Mouse (Mus musculus): ENCODE measurements around the gene H2-Q2.
"Not testable (repeated sequence)": the region's sequence is repeated elsewhere in the genome, so short reads cannot be mapped to it uniquely, and the experiment has no call there.

The H2-Q2 gene

DNA sequence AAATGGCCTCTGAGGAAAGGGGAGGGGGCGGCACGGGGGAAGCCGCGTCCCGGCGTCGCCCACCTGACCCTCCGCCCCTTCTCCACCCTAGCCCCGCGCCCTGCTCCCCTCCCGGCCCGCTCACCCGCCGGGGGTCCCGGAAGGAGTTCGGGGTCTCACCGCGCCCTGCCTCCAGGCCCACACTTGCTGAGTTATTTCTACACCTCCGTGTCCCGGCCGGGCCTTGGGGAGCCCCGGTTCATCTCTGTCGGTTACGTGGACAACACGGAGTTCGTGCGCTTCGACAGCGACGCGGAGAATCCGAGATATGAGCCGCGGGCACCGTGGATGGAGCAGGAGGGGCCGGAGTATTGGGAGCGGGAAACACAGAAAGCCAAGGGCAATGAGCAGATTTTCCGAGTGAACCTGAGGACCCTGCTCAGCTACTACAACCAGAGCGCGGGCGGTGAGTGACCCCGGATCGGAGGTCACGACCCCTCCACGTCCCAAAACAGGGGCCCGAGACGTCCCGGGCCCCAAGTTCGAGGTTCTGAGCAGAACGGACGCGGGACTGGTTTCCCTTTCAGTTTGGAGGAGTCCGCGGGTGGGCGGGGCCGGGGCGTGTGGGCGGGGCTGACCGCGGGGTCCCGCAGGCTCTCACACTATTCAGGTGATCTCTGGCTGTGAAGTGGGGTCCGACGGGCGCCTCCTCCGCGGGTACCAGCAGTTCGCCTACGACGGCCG is 37.8 kb downstream of the H2-Q2 start:
- peak; percentile 43 for DNase-seq

DNA sequence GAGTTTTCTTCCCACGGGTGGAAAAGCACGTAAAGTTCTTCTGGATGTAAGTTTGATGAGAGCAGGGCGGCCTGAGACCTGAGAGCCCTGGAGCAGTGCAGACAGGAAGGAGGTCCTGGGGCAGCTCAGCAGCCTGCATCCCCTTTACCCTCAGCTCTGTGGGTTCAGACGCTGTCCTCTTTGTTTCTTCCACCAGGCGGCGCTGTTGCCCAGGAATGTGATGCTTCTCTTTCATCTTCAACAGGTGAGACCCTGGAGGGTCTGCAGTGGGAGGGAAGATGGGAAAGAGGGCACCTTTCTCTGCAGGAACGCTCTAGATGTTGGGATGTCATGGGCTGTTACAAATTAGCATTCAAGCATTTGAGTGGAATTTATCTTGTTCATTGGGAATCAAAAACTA is 47.8 kb downstream of the H2-Q2 start:
- DNase-seq, result peak; percentile 26

DNA sequence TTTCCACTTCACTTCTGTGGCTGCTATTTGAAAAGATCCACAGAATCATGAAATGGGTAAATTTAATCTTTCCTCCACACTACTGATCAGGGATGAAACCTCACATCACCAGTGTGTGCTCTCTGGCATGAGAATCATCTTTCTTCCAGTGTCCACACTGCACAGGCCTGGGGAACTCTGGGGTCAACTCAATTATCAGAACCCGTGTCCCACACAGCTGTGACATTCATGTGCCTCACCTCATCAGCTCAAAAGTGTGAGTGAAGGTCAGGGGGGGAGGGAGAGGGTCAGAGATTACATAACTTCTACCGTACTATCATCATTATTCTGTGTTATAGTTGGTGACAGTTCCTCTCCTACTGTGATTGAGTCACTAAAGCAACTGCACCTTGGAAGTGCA is 50.6 kb downstream of the H2-Q2 start:
- DNase-seq, result not testable (repeated sequence)

DNA sequence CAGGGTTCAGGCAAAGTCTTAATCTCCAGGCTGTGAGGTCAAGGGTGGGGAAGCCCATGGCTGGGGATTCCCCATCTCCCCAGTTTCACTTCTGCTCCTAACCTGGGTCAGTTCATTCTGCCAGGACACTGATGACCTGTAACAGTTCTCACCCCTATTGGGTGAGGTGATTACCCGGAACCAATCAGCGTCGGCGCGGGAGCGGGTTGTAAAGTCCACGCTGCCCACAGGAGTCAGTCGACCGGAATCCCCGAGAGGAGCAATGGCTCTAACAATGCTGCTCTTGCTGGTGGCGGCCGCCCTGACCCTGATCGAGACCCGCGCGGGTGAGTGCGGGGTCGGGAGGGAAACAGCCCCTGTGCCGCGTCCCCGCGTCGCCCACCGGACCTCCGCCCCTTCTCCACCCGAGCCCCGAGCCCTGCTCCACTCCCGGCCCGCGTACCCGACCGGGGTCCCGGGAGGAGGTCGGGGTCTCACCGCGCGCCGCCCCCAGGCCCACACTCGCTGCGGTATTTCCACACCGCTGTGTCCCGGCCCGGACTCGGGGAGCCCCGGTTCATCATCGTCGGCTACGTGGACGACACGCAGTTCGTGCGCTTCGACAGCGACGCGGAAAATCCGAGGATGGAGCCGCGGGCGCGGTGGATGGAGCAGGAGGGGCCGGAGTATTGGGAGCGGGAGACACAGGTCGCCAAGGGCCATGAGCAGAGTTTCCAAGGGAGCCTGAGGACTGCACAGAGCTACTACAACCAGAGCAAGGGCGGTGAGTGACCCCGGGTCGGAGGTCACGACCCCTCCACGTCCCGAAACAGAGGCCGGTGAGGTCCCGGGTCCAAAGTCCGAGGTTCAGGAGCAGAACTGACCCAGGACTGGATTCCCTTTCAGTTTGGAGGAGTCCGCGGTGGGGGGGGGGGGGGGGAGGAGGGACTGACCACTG is 52.1 kb downstream of the H2-Q2 start:
- peak; percentile 47 for DNase-seq

Data from kidney, adult 9 months (tissue).